Mouse (Mus musculus) retina, embryonic 14.5 days (tissue): ENCODE measurements at regions not wholly inside any gene's neighbourhood (a gene's known extent, or its start where the extent isn't known, plus 50 kb on each side); places are given as distances from the start of the nearest gene placed in this dataset.
A peak's percentile ranks its signal among the peaks of the same experiment; 100 is the strongest.
"Not testable (repeated sequence)": the region's sequence is repeated elsewhere in the genome, so short reads cannot be mapped to it uniquely, and the experiment has no call there.

Experiments
- DNase-seq: peaks from one replicate; pipeline ENCODE4 v3.0.0-alpha.2; 2015; ENCODE audit warnings: low spot score

- no peak for DNase-seq
Measured at GRCm38 (mm10) chr9:83728428-83728827, 77.6 kb downstream of the Elovl4 start.

- DNase-seq: peak; percentile 89
Measured at GRCm38 (mm10) chr9:83727462-83728189, 78.5 kb downstream of the Elovl4 start.

- DNase-seq: peak; percentile 37
Measured at GRCm38 (mm10) chr9:83726979-83727378, 79.1 kb downstream of the Elovl4 start.

GRCm38 (mm10) chr9:83726105-83726504 lies 80.0 kb downstream of the Elovl4 start:
- peak; percentile 75 for DNase-seq

- DNase-seq: no peak
Measured at GRCm38 (mm10) chr9:83725545-83725944, 80.5 kb downstream of the Elovl4 start.

- DNase-seq: no peak
Measured at GRCm38 (mm10) chr9:83720982-83721381, 85.1 kb downstream of the Elovl4 start.

- no peak for DNase-seq
Measured at GRCm38 (mm10) chr9:83719811-83720210, 86.3 kb downstream of the Elovl4 start.

GRCm38 (mm10) chr9:83718084-83718483 lies 88.0 kb downstream of the Elovl4 start:
- not testable (repeated sequence) for DNase-seq

GRCm38 (mm10) chr9:83716101-83716763 lies 89.8 kb downstream of the Elovl4 start:
- no peak for DNase-seq

- no peak for DNase-seq
Measured at GRCm38 (mm10) chr9:83707361-83707760, 98.7 kb downstream of the Elovl4 start.

- no peak for DNase-seq
Measured at GRCm38 (mm10) chr9:83706071-83706470, 100.0 kb downstream of the Elovl4 start.

GRCm38 (mm10) chr9:83704186-83704585 lies 101.9 kb downstream of the Elovl4 start:
- DNase-seq: no peak

GRCm38 (mm10) chr9:83700916-83701315 lies 105.2 kb downstream of the Elovl4 start:
- peak; percentile 33 for DNase-seq

GRCm38 (mm10) chr9:83700056-83700455 lies 106.0 kb downstream of the Elovl4 start:
- DNase-seq: no peak

- peak; percentile 94 for DNase-seq
Measured at GRCm38 (mm10) chr9:83691332-83692198, 114.5 kb downstream of the Elovl4 start.
